8 mouse cellular contexts compared by ENCODE assay signal in the genomic region with DNA sequence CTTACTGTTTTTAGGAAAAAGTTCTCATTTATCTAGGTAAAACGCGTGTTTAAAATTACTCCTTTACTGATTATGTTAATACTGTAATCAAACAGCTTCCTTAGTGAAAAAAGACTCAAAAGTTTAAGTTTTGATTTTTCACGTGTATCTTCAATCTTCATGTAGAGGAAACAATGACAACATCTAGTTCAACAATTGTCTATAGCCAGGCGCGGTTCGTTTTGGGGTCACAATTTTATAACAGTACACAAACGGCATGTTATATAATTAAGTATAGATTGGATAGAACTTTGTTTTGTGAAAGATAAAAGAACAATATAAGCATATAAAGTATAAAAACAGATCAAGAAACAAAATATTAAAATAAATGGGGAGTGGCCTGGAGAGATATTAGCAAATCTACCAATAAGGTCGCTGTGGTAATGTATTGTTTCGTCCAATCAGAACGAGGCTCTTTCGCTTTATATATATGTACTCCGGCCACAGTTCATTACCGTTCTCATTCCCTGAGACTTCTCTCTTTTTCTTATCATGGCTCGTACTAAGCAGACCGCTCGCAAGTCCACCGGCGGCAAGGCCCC. TPM values are rescaled to one million over a fixed set of nuclear protein-coding genes. Genes with fewer than 3 reads are reported as not detected.
DNase-seq lines count a peak whose midpoint lies in the region; ATAC-seq and TF ChIP-seq lines count a peak whose summit lies in the region.

A gene (plus strand): TSS at position 493 of the 581 bp plus-strand sequence.

- H3K27ac ChIP-seq in forebrain, embryonic 15.5 days (replicated peaks), result peak within 1 kb of the TSS; percentile 97
- H3K27ac ChIP-seq in hindbrain, postnatal 0 days, result peak within 1 kb of the TSS; percentile 70
- H3K27ac ChIP-seq in limb, embryonic 14.5 days (replicated peaks; ENCODE audit: low read depth, low read length), result peak within 1 kb of the TSS; percentile 87
- H3K27ac ChIP-seq in midbrain, embryonic 15.5 days, result peak within 1 kb of the TSS; percentile 80

- TF ChIP-seq CTCF in hindbrain, postnatal 0 days (IDR thresholded peaks at IDR 0.05; ENCODE audit: low read depth), result no peak

- no peaks in the 10 kb centered on the region for H3K9me3 ChIP-seq in forebrain, embryonic 15.5 days
- no peaks in the 10 kb centered on the region for H3K9me3 ChIP-seq in hindbrain, postnatal 0 days (ENCODE audit: low read length)
- no peaks in the 10 kb centered on the region for H3K9me3 ChIP-seq in limb, embryonic 14.5 days (ENCODE audit: control insufficient read depth, low read length)
- H3K9me3 ChIP-seq in midbrain, embryonic 15.5 days, result no peaks in the 10 kb centered on the region

- H3K4me3 ChIP-seq in forebrain, embryonic 15.5 days, result peak within 1 kb of the TSS; percentile 47
- peak within 1 kb of the TSS; percentile 32 for H3K4me3 ChIP-seq in hindbrain, postnatal 0 days (ENCODE audit: low read length)
- H3K4me3 ChIP-seq in limb, embryonic 14.5 days (replicated peaks; ENCODE audit: low read length), result peak within 1 kb of the TSS; percentile 40
- H3K4me3 ChIP-seq in midbrain, embryonic 15.5 days, result peak within 1 kb of the TSS; percentile 41

- ATAC-seq in forebrain, embryonic 15.5 days (replicated peaks), result peak; percentile 61
- peak; percentile 69 for ATAC-seq in hindbrain, postnatal 0 days
- ATAC-seq in limb, embryonic 14.5 days (ENCODE audit: low FRiP score, low read depth), result peak; percentile 72
- ATAC-seq in midbrain, embryonic 15.5 days (replicated peaks), result peak; percentile 51

- TF ChIP-seq POLR2A in limb, embryonic 14.5 days (IDR thresholded peaks at IDR 0.05; ENCODE audit: borderline replicate concordance, extremely low read depth, insufficient read depth, insufficient read length), result no peak

- under 1% methylated on average over 18 of the region's 18 CpGs for WGBS in forebrain, embryonic 15.5 days
- WGBS in hindbrain, postnatal 0 days, result under 1% methylated on average over 18 of the region's 18 CpGs
- WGBS in limb, embryonic 14.5 days, result under 1% methylated on average over 18 of the region's 18 CpGs
- WGBS in midbrain, embryonic 15.5 days, result 0% methylated on average over 18 of the region's 18 CpGs

- peak within 1 kb of the TSS; percentile 72 for H3K4me2 ChIP-seq in forebrain, embryonic 15.5 days (replicated peaks)
- peak within 1 kb of the TSS; percentile 52 for H3K4me2 ChIP-seq in hindbrain, postnatal 0 days (ENCODE audit: low read depth, low read length)
- H3K4me2 ChIP-seq in limb, embryonic 14.5 days (replicated peaks; ENCODE audit: low read depth, low read length, severe bottlenecking), result peak within 1 kb of the TSS; percentile 63
- H3K4me2 ChIP-seq in midbrain, embryonic 15.5 days, result peak within 1 kb of the TSS; percentile 75

- no peaks in the 10 kb centered on the region for H3K27me3 ChIP-seq in forebrain, embryonic 15.5 days
- H3K27me3 ChIP-seq in hindbrain, postnatal 0 days (ENCODE audit: insufficient read depth, low read length), result no peaks in the 10 kb centered on the region
- H3K27me3 ChIP-seq in limb, embryonic 14.5 days (ENCODE audit: control insufficient read depth, insufficient read depth, low read length), result no peaks in the 10 kb centered on the region
- no peaks in the 10 kb centered on the region for H3K27me3 ChIP-seq in midbrain, embryonic 15.5 days (replicated peaks)

- peak; percentile 28 to 44 for DNase-seq in cerebellum, postnatal 25 days
- no peak for DNase-seq in cerebellum, adult 11-12 months
- DNase-seq in adrenal gland, postnatal 25 days, result no peak
- DNase-seq in hindbrain, postnatal 0 days (ENCODE audit: low spot score), result peak; percentile 88
- peak; percentile 98 for DNase-seq in limb, embryonic 14.5 days (ENCODE audit: low spot score)
- DNase-seq in telencephalon, adult 2 months (ENCODE audit: low read depth, low spot score), result peak; percentile 87

- H3K4me1 ChIP-seq in forebrain, embryonic 15.5 days, result peaks cover 34% of the 10 kb centered on the region
- H3K4me1 ChIP-seq in hindbrain, postnatal 0 days (ENCODE audit: insufficient read depth, low read length), result peaks cover 3% of the 10 kb centered on the region; the same call in 1 of the 2 replicates
- peaks cover 19% of the 10 kb centered on the region for H3K4me1 ChIP-seq in limb, embryonic 14.5 days (ENCODE audit: control insufficient read depth, insufficient read depth, low read length)
- peaks cover 37% of the 10 kb centered on the region for H3K4me1 ChIP-seq in midbrain, embryonic 15.5 days

- peak within 1 kb of the TSS; percentile 74 for H3K9ac ChIP-seq in forebrain, embryonic 15.5 days (replicated peaks)
- peak within 1 kb of the TSS; percentile 42; the same call in 1 of the 2 replicates for H3K9ac ChIP-seq in hindbrain, postnatal 0 days (replicated peaks; ENCODE audit: low read length)
- peak within 1 kb of the TSS; percentile 74 for H3K9ac ChIP-seq in limb, embryonic 14.5 days (ENCODE audit: low read depth, low read length, severe bottlenecking)
- peak within 1 kb of the TSS; percentile 55 for H3K9ac ChIP-seq in midbrain, embryonic 15.5 days

- H3K36me3 ChIP-seq in forebrain, embryonic 15.5 days, result no peaks in the 10 kb centered on the region
- no peaks in the 10 kb centered on the region for H3K36me3 ChIP-seq in hindbrain, postnatal 0 days (ENCODE audit: insufficient read depth, low read length)
- no peaks in the 10 kb centered on the region for H3K36me3 ChIP-seq in limb, embryonic 14.5 days (ENCODE audit: control insufficient read depth, insufficient read depth, low read length)
- H3K36me3 ChIP-seq in midbrain, embryonic 15.5 days (replicated peaks), result no peaks in the 10 kb centered on the region

RNA-seq across cellular contexts. Expression of the gene that starts here (rescaled TPM):
- total RNA-seq in adrenal gland, postnatal 25 days (2021), result 12.9 and 16.6 TPM in 2 replicates
- 4.5 and 5.1 TPM in 2 replicates for polyA plus RNA-seq in forebrain, embryonic 15.5 days (2015; fragmentation: Nextera tagmentation; extraction: Ambion mirVana)
- total RNA-seq in hindbrain, postnatal 0 days (2014; rRNA removed), result 173 and 207 TPM in 2 replicates
- polyA plus RNA-seq in hindbrain, postnatal 0 days (2015; fragmentation: Nextera tagmentation; extraction: Ambion mirVana), result 0.96 and 1.4 TPM in 2 replicates
- 30.0 and 33.8 TPM in 2 replicates for polyA plus RNA-seq in limb, embryonic 14.5 days (2012; rRNA removed)
- 6.8 and 10.4 TPM in 2 replicates for polyA plus RNA-seq in limb, embryonic 14.5 days (2014; fragmentation: Nextera tagmentation; extraction: Ambion mirVana)
- polyA plus RNA-seq in midbrain, embryonic 15.5 days (2015; fragmentation: Nextera tagmentation; extraction: Ambion mirVana), result 0.82 and 1.2 TPM in 2 replicates

Comparison
In these comparisons a context has a peak if more than half of its experiments do, and no peak if none do; other contexts are left out.
1. DNase-seq: peak in cerebellum, postnatal 25 days (2 of 2), hindbrain, postnatal 0 days (single experiment), limb, embryonic 14.5 days (single experiment) and telencephalon, adult 2 months (single experiment); none in cerebellum, adult 11-12 months (single experiment) and adrenal gland, postnatal 25 days (single experiment).
2. Peak in every context shown above with its lines, with median percentiles within 50 percentile points of each other: ATAC-seq, H3K27ac ChIP-seq, H3K4me2 ChIP-seq, H3K4me3 ChIP-seq and H3K9ac ChIP-seq.